Mouse (Mus musculus) brain, embryonic 14.5 days (tissue): ENCODE measurements around the gene Acp5. TPM values are rescaled to one million over a fixed set of nuclear protein-coding genes. Genes with fewer than 3 reads are reported as not detected.
"Not testable (repeated sequence)": the region's sequence is repeated elsewhere in the genome, so short reads cannot be mapped to it uniquely, and the experiment has no call there.

ENCODE experiments used
- DNase-seq: peaks from one replicate; pipeline ENCODE4 v3.0.0-alpha.2; 2011; ENCODE audit warnings: low read depth
- CTCF ChIP-seq: fragments of 200-500 bp; IDR thresholded peaks from 2 replicates; pipeline ENCODE4 v1.5.1; 2012; ENCODE audit warnings: inconsistent platforms, mild to moderate bottlenecking, moderate library complexity, borderline replicate concordance; ENCODE audit not compliant: insufficient read depth, insufficient read length; ENCODE audit errors: extremely low read depth
- POLR2A ChIP-seq: fragments of 200-500 bp; IDR thresholded peaks from 2 replicates; pipeline ENCODE4 v1.6.1; 2012; ENCODE audit warnings: mild to moderate bottlenecking, inconsistent platforms, borderline replicate concordance; ENCODE audit not compliant: poor library complexity, insufficient read depth, insufficient read length, severe bottlenecking; ENCODE audit errors: extremely low read depth
- polyA plus RNA-seq: library from polyadenylated mRNA; depleted of rRNA; stranded (reverse); fragments of >200 nt; gene quantifications from 2 replicates; pipeline ENCODE4 v1.2.3, GENCODE M21; 2012

The Acp5 gene
- polyA plus RNA-seq, 1 experiment: 1.2 TPM

- peak; percentile 99 for DNase-seq
- TF ChIP-seq CTCF (peak; percentile 19; the same call in 1 of the 2 replicates), POLR2A (peak; percentile 68; the same call in 1 of the 2 replicates)
Observed at GRCm38 (mm10) chr9:22156497-22157245, 21.2 kb upstream of the Acp5 start, which contains the start of gene Pigyl. Pigyl (plus strand) TSS chr9:22156846.

GRCm38 (mm10) chr9:22155614-22156013 is 20.1 kb upstream of the Acp5 start:
- TF ChIP-seq CTCF: peak; percentile 74; the same call in 1 of the 2 replicates
- TF ChIP-seq POLR2A: no peak
- DNase-seq: peak; percentile 86

- no peak for DNase-seq
- TF ChIP-seq CTCF (no peak), POLR2A (no peak)
Observed at GRCm38 (mm10) chr9:22153810-22154209, 18.3 kb upstream of the Acp5 start.

GRCm38 (mm10) chr9:22150946-22151345 is 15.4 kb upstream of the Acp5 start:
- TF ChIP-seq CTCF (no peak), POLR2A (no peak)
- DNase-seq: no peak

GRCm38 (mm10) chr9:22150249-22150693 is 14.8 kb upstream of the Acp5 start:
- DNase-seq: not testable (repeated sequence)

GRCm38 (mm10) chr9:22149426-22150248 is 14.1 kb upstream of the Acp5 start:
- TF ChIP-seq CTCF (no peak), POLR2A (no peak)
- no peak for DNase-seq

- TF ChIP-seq POLR2A: no peak
- TF ChIP-seq CTCF: no peak
- no peak for DNase-seq
Observed at GRCm38 (mm10) chr9:22144304-22144965, 8.9 kb upstream of the Acp5 start.

GRCm38 (mm10) chr9:22143108-22144037 is 7.9 kb upstream of the Acp5 start:
- TF ChIP-seq POLR2A (no peak), CTCF (peak; percentile 94)
- peak; percentile 89 for DNase-seq

GRCm38 (mm10) chr9:22139746-22140145 is 4.2 kb upstream of the Acp5 start:
- TF ChIP-seq POLR2A (no peak), CTCF (no peak)
- no peak for DNase-seq

- DNase-seq: peak; percentile 24
- no peak for TF ChIP-seq POLR2A
- TF ChIP-seq CTCF: peak; percentile 79; the same call in 1 of the 2 replicates
Observed at GRCm38 (mm10) chr9:22138480-22138879, 3.0 kb upstream of the Acp5 start.
